Mouse (Mus musculus) embryonic facial prominence, embryonic 11.5 days (tissue): ENCODE results near the gene Pank1. TPM values are rescaled to one million over a fixed set of nuclear protein-coding genes. Genes with fewer than 3 reads are reported as not detected.

Source experiments
- ATAC-seq: fragments of 200-750 bp; cut with Nextera tagmentation; replicated peaks from 2 replicates; pipeline ENCODE4 v1.8.0; 2017; ENCODE audit warnings: low read depth; ENCODE audit not compliant: insufficient number of reproducible peaks, low FRiP score, low TSS enrichment
- DNase-seq: peaks from one replicate; pipeline ENCODE4 v3.0.0-alpha.2; 2015; ENCODE audit warnings: low spot score
- H3K27ac ChIP-seq: fragments of 300-500 bp; sonication (generic); replicated peaks from 2 replicates; pipeline ENCODE4 v1.5.1; 2014; ENCODE audit warnings: mild to moderate bottlenecking, low read depth, low read length, control low read depth
- H3K27me3 ChIP-seq: fragments of 300-500 bp; sonication (generic); 2 replicates; pipeline ENCODE4 v1.6.1; 2014; ENCODE audit warnings: mild to moderate bottlenecking, low read length, moderate library complexity, mixed read lengths; ENCODE audit not compliant: control insufficient read depth, insufficient read depth
- H3K36me3 ChIP-seq: fragments of 300-500 bp; sonication (generic); replicated peaks from 2 replicates; pipeline ENCODE4 v1.6.1; 2014; ENCODE audit warnings: low read depth, mild to moderate bottlenecking, low read length, moderate library complexity, mixed read lengths; ENCODE audit not compliant: control insufficient read depth, insufficient read depth
- H3K4me1 ChIP-seq: fragments of 300-500 bp; sonication (generic); 2 replicates; pipeline ENCODE4 v1.6.1; 2014; ENCODE audit warnings: low read length, mixed read lengths; ENCODE audit not compliant: control insufficient read depth, insufficient read depth
- H3K4me2 ChIP-seq: fragments of 300-500 bp; sonication (generic); 2 replicates; pipeline ENCODE4 v1.6.1; 2014; ENCODE audit warnings: low read depth, mild to moderate bottlenecking, control low read depth, low read length, moderate library complexity
- H3K4me3 ChIP-seq: fragments of 300-500 bp; sonication (generic); 2 replicates; pipeline ENCODE4 v1.5.1; 2014; ENCODE audit warnings: low read depth, low read length, control low read depth
- H3K9ac ChIP-seq: fragments of 300-500 bp; sonication (generic); replicated peaks from 2 replicates; pipeline ENCODE4 v1.6.1; 2014; ENCODE audit warnings: mild to moderate bottlenecking, control low read depth, low read length
- H3K9me3 ChIP-seq: fragments of 300-500 bp; sonication (generic); replicated peaks from 2 replicates; pipeline ENCODE4 v1.6.1; 2016; ENCODE audit warnings: mild to moderate bottlenecking, low read length, inconsistent platforms, mixed read lengths; ENCODE audit not compliant: control insufficient read depth
- WGBS: fragments of 180-500 bp; shearing (Covaris S2); extraction: QIAGEN DNeasy Blood & Tissue Kit; methylation state at CpG from one replicate; pipeline ENCODE4 v1.1.7; 2014; 5-methylcytosine and 5-hydroxymethylcytosine counted together
- polyA plus RNA-seq: library from polyadenylated mRNA; unstranded; fragments of >200 nt; fragmentation: Nextera tagmentation; extraction: Ambion mirVana; gene quantifications from 2 replicates; pipeline ENCODE4 v1.2.1, GENCODE M21; 2014

Gene Pank1
- polyA plus RNA-seq, 1 experiment from 2014 or later: 10.9 TPM

GRCm38 (mm10) chr19:34891590-34891989 lies 12.3 kb upstream of the Pank1 start:
- no peaks in the 10 kb centered on the region for H3K9me3 ChIP-seq
- ATAC-seq (no peak), DNase-seq (no peak)
- H3K4me3 ChIP-seq: no peak overlapping the region
- H3K4me1 ChIP-seq: no peaks in the 10 kb centered on the region
- no peak overlapping the region for H3K9ac ChIP-seq
- WGBS: 84% methylated on average over 1 of the region's 1 CpGs
- H3K4me2 ChIP-seq: no peak overlapping the region
- no peak overlapping the region for H3K27ac ChIP-seq
- H3K36me3 ChIP-seq: no peaks in the 10 kb centered on the region
- no peaks in the 10 kb centered on the region for H3K27me3 ChIP-seq

DNA sequence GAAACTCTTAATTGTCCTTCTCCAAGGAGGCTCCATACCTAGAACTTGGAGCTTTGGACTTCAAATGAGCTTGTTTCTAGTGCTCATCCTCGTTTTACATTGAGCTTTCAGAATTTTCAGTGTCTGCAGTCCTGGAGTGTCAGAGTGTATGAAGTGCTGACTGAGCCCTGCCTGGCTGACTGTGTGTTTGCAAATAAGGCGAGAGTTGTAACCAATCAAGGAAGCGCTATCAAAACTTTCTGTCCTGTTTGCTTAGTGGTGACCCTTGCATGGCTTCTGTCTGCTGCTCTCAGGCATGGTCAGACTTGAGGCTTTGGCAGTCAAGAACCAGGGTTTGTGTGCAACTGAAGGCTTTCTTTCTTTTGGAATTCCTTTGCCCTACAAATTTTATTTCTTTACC lies 11.7 kb upstream of the Pank1 start:
- Histone ChIP-seq H3K36me3 (no peaks in the 10 kb centered on the region), H3K4me2 (no peak overlapping the region), H3K27me3 (no peaks in the 10 kb centered on the region), H3K9ac (no peak overlapping the region), H3K4me1 (no peaks in the 10 kb centered on the region), H3K4me3 (no peak overlapping the region), H3K27ac (no peak overlapping the region), H3K9me3 (no peaks in the 10 kb centered on the region)
- DNase-seq (no peak), ATAC-seq (no peak)
- WGBS: 69% methylated on average over 3 of the region's 3 CpGs

GRCm38 (mm10) chr19:34886324-34886723 lies 7.1 kb upstream of the Pank1 start:
- ATAC-seq: no peak
- WGBS: 85% methylated on average over 4 of the region's 4 CpGs
- DNase-seq: no peak
- no peak overlapping the region for H3K4me3 ChIP-seq
- no peak overlapping the region for H3K4me2 ChIP-seq
- no peak overlapping the region for H3K27ac ChIP-seq
- H3K4me1 ChIP-seq: no peaks in the 10 kb centered on the region
- no peak overlapping the region for H3K9ac ChIP-seq
- no peaks in the 10 kb centered on the region for H3K9me3 ChIP-seq
- H3K36me3 ChIP-seq: no peaks in the 10 kb centered on the region
- no peaks in the 10 kb centered on the region for H3K27me3 ChIP-seq

DNA sequence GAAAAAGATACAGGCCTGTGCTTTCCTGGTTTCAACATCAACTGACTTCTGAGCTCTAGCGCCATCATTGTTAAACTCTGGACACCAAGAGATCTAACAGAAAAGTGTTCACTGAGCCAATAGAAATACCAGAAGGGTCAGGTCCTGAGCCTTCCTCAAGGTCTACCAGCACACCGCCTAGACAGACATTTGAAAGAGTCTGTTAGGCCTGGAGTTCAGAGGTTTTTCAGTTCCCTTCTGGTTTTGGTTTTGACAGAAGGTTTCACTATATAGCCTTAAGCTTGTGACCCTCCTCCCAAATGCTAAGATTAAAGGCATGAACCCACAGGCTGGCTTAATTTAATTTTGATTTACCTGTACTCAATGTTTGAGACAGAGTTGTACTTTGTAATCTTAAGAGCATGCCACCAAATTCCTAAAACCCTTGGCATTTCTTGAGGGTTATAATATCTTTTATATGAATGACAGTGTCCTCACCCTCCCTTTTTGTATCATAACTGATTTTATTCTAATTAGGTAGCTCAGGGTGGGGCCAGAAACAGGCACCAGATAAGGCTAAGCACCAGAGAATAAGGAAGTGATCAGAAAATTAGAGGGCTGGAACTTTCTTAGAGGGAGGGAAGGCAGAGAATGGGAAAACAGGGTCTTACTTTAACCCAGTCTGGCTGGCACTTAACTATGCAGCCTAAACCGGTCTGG lies 4.4 kb upstream of the Pank1 start:
- H3K9ac ChIP-seq: no peak overlapping the region
- no peaks in the 10 kb centered on the region for H3K4me1 ChIP-seq
- WGBS: 82% methylated on average over 3 of the region's 3 CpGs

DNA sequence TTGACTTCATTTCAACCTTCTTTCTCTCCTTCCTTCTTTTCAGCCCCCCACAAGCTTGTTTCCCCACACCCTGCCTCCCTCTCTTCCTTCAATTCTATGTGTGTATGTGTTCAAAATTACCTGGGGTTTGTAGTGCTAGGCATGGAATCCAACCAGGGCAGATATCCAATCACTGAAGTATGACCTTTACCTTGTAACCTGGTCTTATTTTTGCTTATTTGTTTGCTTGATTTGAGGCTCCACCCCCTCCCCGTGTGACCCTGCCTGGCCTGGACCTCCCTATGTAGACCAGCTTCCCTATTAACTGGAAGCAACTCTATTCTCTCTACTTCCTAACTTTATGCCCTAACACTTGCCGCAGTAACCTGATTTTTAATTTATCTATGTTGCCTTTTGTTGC lies 3.2 kb upstream of the Pank1 start:
- Histone ChIP-seq H3K27me3 (no peaks in the 10 kb centered on the region), H3K9ac (no peak overlapping the region), H3K4me3 (no peak overlapping the region), H3K9me3 (no peaks in the 10 kb centered on the region), H3K27ac (no peak overlapping the region), H3K36me3 (no peaks in the 10 kb centered on the region), H3K4me2 (no peak overlapping the region), H3K4me1 (no peaks in the 10 kb centered on the region)
- no peak for DNase-seq
- ATAC-seq: no peak
- 73% methylated on average over 2 of the region's 2 CpGs for WGBS

More for the DNA sequence above, 4.4 kb upstream of the Pank1 start:
- Histone ChIP-seq H3K4me3 (no peak overlapping the region), H3K4me2 (no peak overlapping the region), H3K9me3 (no peaks in the 10 kb centered on the region), H3K27ac (no peak overlapping the region), H3K27me3 (no peaks in the 10 kb centered on the region), H3K36me3 (no peaks in the 10 kb centered on the region)
- ATAC-seq (no peak), DNase-seq (no peak)

DNA sequence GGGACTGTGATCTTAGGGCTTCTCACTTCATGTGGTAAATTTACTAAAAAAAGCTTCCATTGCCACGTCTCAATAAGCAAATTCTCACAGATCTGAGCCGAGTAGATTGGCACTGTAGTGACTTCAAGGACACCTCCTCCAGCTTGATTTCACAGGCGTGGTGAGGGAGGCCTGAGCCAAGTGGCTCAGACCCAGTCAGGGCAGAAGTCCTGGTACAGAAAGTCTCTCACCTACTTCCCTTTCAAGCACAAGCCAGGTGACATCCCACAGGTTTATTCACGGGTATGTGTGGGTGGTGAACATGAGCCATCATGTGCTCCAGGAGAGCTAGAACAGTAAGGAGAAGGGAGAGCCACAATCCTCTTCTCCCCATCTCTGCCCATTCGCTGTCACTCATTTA lies 1.9 kb upstream of the Pank1 start:
- DNase-seq (no peak), ATAC-seq (no peak)
- H3K4me3 ChIP-seq: no peak overlapping the region
- no peak overlapping the region for H3K4me2 ChIP-seq
- H3K9me3 ChIP-seq: no peaks in the 10 kb centered on the region
- H3K27ac ChIP-seq: no peak overlapping the region
- H3K4me1 ChIP-seq: no peaks in the 10 kb centered on the region
- WGBS: 81% methylated on average over 5 of the region's 5 CpGs
- no peaks in the 10 kb centered on the region for H3K36me3 ChIP-seq
- no peak overlapping the region for H3K9ac ChIP-seq
- H3K27me3 ChIP-seq: no peaks in the 10 kb centered on the region

DNA sequence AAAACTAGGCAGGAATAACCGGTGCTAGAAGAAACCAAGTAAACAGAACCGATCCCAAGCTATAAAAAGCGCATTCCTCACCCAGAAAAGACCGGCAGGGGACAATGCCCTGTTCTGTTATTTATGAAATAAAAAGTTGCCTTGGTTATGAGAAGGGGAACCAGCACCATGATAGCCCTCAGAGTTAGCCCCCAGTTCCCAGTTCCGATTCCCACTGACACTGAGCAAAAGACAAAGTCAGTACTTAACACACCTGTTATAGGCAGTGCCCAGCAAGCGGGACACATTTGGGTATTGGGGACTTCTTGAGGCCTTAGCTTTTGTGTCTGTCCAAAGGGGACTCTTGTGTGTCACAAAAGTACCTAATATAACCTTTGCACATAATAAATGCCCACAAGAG lies 369 bp upstream of the Pank1 start:
- H3K9me3 ChIP-seq: no peaks in the 10 kb centered on the region
- no peaks in the 10 kb centered on the region for H3K36me3 ChIP-seq
- no peak overlapping the region for H3K27ac ChIP-seq
- ATAC-seq (no peak), DNase-seq (peak; percentile 2)
- H3K4me1 ChIP-seq: no peaks in the 10 kb centered on the region
- peak overlapping the region; percentile 73 for H3K4me3 ChIP-seq
- 28% methylated on average over 6 of the region's 6 CpGs for WGBS
- peak overlapping the region; percentile 84 for H3K9ac ChIP-seq
- no peaks in the 10 kb centered on the region for H3K27me3 ChIP-seq
- H3K4me2 ChIP-seq: peak overlapping the region; percentile 45

DNA sequence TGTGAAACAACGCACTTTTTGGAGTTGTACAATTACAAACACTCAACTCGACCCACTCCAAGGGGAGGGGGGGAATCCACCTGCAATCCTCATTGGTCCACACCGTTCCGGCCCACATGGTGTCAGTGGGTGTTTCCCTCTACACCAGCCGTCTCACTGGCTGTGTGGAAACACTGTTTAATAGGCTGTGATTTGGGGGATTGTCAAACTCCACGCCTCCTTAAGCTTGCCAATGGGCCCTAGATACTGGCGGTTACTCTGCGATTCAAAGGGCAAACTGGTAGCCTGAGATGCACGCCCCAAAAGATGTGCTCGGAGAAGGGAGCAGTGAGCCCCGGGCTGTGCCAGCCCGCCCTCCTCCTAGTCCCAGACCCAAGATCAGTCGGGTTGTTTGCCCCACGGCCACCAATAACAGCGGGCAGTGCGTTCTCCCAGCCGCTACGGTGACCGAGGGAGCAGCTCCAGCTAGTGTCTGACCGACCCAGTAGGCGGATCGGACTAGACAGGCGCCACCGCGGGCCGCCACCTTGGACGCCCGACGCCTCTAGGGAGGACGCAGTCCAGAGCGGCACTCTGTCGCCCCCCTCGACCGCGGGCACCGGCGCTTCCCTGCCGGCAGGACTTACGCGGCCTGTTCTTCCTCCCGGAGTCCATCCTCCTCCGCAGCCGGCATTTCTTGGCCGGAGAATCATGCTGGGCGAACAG lies 1.2 kb downstream of the Pank1 start:
- Histone ChIP-seq H3K4me1 (no peaks in the 10 kb centered on the region), H3K27ac (peak overlapping the region; percentile 94)
- DNase-seq: peak; percentile 92

More for the DNA sequence above, 1.2 kb downstream of the Pank1 start:
- H3K4me2 ChIP-seq: peak overlapping the region; percentile 45
- no peaks in the 10 kb centered on the region for H3K27me3 ChIP-seq
- peak overlapping the region; percentile 84 for H3K9ac ChIP-seq
- no peaks in the 10 kb centered on the region for H3K9me3 ChIP-seq
- H3K4me3 ChIP-seq: peak overlapping the region; percentile 73
- ATAC-seq: peak; percentile 96
- no peaks in the 10 kb centered on the region for H3K36me3 ChIP-seq
- under 1% methylated on average over 45 of the region's 45 CpGs for WGBS
